Mouse (Mus musculus) v-Abl transformed pro-B cells (cell line): Measurements from ENCODE around the gene Cacna2d4.

Experiments used
- in situ Hi-C, 2 experiments: fragments of 400-800 bp; cut with MboI; formaldehyde crosslinking; loops; one replicate each; pipeline ENCODE4 v1.15.1; 2025; ENCODE audit not compliant: unreplicated experiment in 2 of 2

Gene Cacna2d4

DNA sequence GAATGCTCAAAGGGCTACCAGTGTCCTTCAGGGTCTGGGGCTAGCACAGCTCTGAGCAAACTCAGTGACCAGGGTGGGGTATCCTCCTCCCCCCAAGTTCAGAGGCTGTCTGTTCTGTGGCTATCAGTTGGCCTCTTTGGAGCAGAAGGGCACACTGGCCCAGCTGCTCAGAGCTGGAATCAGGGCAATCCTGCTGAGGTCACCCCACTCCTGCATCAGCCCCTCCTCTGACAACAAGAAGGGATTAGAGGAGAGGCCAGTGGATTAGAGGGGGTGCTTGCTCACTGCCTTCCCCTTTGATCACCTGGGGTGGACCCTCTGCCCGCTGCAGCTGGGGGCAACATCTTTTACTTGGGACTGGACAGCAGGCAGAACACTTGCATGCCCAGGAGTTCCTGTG lies at the start of gene Cacna2d4:
TSS of gene Cacna2d4 (plus strand) at position 286 of the 400 bp plus-strand sequence.
- in situ Hi-C loops, result loop anchor here (25.0 kb wide), 2 partner anchors 976 to 1026 kb away; no protein-coding TSS in a partner anchor

DNA sequence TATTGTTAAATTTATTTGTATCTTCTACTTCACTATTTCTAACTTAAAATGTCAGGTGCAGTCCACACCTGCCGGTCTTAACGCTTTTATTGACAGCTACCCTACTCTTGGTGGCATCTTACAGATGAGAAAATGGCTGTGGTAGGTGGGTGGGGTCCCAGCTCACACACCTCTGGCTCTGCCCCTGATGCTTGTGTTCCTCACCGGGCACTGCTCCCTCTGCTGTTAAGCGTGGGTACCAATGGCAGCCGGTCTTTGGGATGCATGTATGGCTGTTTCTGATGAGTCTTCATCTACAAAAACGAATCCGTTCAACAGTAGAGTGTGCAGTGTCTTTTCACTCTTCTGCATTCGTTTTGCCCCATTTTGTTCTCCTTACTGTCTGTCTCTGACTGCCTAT lies 49.7 kb upstream of the Cacna2d4 start:
- in situ Hi-C loops, result no loop called here

DNA sequence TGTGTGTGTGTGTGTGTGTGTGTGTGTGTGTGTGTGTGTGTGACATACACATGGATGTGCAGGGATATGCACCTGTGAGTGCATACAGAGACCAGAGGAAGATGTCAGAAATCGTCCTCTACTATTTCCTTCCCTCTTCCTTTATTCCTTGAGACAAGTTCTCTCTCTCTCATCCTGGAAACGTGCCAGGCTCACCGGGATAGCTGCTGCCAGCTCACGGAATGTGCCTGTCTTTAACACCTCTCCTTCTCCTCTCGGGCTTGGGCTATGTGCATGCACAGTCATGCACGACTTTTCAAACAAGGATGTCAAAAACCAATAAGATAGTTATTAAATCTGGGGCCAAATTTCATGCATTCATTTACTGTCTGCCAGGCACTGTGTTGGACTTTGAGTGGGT lies 48.7 kb upstream of the Cacna2d4 start:
- in situ Hi-C loops, result no loop called here

DNA sequence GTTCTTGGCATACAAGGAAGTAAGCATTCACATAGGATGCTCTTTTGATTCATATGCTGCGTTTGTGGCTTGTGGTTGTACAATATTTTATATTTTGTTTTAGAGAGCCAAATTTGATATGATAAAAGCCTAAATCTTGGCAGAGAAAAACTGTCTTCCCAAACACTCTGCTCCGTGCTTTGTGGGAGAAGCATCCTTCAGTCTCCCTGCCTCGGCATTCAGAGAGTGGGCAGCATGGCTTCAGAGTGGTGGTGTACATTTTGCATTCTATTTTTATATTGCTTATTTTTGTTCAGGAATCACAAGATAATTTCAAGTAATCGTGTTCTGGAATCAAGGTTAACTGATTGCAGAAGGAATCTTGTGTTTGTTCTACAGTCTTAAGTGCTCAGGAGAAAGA lies 44.8 kb upstream of the Cacna2d4 start:
- in situ Hi-C loops, result no loop called here

DNA sequence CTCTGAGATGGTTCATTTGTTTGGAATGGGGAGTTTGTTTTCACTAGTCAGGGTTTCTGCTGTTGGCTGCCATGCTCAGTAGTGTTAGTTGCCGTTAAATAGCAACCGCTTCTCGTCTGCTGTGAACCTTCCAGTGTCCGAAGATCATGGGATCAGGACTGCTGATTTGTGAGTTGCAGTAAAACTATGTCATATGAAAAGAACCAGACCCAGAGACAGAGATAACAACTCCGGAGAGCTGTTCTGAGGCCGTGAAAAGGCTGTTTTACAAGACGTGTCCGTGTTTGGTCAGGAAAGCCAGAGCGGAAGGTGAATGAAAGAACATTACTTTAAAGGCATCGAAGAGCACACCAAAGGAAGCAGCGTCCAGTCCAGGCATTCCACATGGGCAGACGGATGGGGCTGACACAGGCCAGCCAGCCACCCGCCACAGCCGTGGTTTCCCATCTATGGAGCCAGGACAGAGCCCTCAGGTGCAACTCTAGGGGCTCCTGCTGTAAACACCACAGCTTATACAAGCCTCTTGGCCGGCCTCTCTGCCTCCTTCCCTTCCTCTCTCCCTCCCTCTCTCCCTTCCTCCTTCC lies 42.7 kb upstream of the Cacna2d4 start:
- in situ Hi-C loops, result no loop called here

DNA sequence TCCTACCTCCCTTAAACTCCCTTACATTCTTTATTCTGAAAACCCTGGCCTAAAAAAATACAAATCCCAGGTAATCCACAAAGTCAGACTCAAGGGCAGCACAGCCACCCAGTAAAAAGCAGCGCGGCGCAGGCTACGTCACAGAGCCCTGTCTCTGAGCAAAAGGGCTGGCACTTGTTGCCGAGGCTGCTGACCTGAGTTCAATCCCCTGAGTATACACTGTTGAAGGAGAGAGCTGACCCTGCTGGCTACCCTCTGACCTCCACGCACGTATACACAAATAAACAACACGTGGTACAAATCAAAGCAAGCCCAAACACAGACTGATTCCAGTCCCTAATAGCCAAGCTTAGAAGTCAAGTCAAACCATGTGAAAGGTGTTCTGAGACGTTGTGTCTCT lies 42.2 kb upstream of the Cacna2d4 start:
- in situ Hi-C loops, result no loop called here

DNA sequence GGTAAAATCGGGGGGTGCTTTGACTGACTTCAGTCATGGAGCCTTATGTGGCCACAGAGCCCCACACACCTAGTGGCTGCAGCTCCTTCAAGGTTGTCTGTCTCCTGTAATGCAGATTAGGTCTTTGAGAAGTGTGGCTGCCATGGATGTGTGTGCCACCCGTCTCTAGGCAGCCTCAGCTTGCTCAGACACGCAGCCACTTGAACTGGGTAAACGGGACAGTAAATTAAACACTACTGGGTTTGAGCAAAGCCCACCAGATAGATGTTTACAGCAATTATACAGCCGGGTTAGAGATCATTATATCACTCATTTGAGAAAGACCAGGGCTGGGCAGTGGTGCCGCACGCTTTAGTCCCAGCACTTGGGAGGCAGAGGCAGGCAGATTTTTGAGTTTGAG lies 41.7 kb upstream of the Cacna2d4 start:
- in situ Hi-C loops, result no loop called here

DNA sequence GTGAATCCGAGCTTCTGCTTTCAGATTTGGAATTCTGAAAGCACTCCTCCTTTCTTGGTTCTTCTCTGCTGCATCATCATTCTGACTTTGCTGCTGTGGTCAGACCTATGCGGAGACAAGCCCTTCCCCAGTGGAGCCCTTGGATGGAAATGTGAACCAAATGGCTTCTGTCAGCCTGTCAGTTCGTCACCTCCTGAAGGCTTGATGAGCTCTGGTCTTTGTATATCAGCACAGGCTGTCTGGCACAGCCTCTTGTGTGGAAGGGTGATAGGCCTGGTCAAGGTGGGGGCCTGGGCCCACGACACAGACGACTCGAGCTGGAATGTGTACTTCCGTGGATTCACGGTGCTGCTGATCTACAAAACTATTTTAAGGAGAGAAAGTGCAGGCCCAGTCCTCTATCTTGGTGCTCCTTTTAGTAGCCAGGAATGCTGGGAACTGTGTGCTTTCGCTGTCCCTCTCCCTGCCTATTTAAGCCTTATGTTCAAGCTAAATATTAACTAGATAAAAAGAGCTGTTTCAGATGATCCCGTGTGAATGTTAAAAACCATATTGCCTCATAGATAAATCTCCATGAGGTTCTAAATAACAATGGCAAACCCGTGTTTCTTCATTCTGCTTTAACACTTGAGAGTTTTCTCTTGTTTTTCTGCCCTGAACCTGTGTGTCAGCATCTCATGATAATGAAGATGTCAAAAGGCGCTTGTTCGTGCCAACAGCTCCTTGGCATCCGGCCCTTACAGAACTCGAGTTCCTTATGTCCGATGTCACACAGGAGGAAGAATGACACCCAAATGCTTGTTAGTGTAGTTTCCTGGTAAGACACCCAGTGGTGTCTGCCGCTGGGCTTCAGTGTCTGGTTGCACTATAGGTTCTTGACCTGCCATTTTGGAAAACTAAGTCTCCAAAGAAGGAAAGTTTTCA lies 39.7 kb upstream of the Cacna2d4 start, which contains the start of gene Cacna1c:
TSS of gene Cacna1c (minus strand) at position 37 of the 924 bp plus-strand sequence.
- in situ Hi-C loops, result no loop called here

DNA sequence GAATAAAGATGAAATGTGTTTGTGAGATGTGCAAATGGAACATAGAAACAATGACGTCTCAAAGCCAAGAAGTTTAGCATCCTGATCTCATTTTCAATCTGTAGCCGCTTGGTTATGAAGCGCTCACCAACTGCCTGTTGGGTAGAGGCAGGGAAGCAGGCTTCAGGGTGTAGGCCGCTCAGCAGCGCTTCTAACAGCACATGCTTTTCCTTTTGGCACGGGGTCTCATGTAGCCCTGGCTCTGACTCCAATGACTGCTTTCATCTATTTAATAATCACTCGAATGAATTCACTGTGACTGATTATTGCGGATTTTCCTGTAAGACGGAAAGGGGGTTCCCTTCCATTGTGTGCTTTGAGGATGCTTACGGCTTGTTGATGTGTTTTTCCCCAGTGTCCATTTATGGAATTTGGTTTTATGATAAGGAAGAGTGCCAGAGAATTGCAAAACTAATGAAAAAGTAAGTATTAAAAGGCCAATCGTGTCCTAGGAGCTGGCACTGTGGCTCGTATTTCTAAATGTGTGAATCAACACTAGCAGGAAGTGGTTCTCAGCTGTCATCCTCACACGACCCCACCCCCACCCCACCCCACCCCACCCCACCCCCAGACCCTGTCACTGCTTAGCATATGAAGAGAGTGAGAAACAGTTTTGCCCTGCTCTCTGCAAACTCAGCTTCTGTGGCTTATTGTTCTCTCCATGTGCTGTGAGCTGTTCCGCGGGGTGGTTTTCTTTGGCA lies 37.6 kb upstream of the Cacna2d4 start:
- in situ Hi-C loops, result no loop called here

DNA sequence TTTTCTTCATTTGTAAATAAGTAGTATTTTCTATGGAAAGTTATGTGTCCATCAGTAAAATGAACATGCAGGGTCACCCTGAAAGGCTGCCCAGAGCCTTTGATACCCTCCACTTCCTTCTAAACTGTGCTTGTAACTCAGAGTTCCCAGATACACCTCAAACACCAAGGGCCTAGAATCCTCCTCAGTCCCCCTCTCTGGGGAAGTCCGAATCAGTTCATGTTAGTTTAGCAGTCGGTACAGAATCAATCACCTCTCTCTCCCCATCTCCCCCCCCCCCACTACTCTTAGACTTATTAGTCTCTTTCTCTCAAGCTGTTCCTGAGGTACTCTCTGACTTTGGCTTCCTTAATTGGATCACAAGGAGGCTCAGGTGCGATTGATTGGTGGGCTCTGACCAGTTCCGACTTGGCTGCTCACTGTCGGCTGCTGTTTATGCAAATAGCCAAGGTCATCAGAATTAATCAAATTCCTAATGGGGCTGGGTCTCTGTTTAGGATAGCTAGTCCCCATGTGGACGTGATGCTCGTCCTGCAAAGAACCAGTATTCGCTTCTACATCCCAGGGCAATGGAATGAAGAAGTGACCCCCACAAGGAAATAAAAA lies 36.9 kb upstream of the Cacna2d4 start:
- in situ Hi-C loops, result no loop called here

DNA sequence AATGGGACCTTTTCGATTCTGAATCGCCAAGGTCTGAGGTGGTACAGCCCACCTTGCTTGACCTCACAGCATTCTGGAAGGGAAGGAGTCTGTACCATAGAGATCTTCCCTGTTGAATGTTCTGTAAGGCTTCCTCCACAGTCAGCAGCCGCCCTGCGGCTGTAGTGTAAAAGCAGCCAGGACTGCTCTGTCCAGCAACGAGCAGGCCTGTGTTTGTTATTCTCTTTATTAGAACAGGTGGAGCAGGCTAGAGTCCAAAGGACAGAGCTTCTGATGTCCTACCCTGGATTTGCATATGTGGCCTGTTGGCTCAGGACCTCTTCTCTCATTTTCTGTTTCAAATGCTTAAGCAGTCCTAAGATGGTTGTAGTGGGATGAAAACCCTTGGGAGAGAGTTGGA lies 36.0 kb upstream of the Cacna2d4 start:
- in situ Hi-C loops, result loop anchor here in 1 of 2 experiments (25.0 kb wide), 1 partner anchor 787 kb away; no protein-coding TSS in a partner anchor

DNA sequence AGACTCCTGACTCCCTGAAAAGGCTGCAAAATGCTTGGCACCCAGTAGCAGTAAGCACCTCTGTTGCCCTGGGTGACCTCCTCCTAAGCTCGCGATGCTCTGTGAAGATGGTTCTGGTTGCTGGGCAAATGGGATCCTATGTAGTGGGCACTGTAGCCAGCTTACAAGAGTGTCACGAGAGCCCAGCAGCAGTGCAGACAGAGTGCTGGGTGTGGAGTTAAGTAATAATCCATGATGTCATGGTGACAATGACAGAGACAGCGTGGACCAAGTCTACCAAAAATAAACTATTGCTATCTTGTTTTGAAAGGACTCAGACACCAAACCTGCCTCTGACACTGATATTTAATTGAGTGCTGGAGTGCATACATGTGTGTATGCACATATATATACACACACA lies 34.8 kb upstream of the Cacna2d4 start:
- in situ Hi-C loops, result loop anchor here in 1 of 2 experiments (25.0 kb wide), 1 partner anchor 786 kb away; no protein-coding TSS in a partner anchor

DNA sequence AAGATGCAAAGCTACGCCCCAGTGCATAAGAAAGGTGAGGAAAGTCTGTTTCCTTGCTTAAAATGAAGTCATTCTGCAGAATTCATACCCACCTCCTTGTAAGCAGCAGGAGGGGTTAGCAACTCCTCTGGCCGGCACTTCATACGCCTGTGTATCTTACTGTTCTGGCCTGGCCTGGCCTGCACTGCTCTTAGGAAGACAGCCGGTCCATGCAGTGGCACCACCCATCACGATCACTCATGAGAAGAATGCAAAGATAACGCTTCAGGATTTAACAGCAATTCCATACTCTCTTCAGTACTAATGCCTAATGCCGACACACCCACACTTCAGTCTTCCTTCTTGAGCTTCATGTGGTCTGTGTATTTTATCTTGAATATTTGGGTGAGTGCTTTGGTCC lies 32.0 kb upstream of the Cacna2d4 start:
- in situ Hi-C loops, result loop anchor here in 1 of 2 experiments (25.0 kb wide), 1 partner anchor 783 kb away; no protein-coding TSS in a partner anchor

DNA sequence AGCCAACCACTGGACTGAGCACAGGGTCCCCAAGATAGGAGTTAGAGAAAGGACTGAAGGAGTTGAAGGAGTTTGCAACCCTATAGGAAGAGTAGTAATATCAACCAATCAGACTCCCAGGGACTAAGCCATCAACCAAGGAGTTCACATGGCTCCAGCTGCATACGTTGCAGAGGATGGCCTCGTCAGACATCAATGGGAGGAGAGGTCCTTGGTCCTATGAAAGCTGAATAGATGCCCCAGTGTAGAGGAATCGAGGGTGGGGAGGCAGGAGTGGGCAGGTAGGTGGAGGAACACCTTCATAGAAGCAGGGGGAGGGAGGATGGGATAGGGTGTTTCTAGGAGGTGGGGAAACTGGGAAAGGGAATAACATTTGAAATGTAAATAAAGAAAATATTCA lies 31.4 kb upstream of the Cacna2d4 start:
- in situ Hi-C loops, result loop anchor here in 1 of 2 experiments (25.0 kb wide), 1 partner anchor 782 kb away; no protein-coding TSS in a partner anchor

DNA sequence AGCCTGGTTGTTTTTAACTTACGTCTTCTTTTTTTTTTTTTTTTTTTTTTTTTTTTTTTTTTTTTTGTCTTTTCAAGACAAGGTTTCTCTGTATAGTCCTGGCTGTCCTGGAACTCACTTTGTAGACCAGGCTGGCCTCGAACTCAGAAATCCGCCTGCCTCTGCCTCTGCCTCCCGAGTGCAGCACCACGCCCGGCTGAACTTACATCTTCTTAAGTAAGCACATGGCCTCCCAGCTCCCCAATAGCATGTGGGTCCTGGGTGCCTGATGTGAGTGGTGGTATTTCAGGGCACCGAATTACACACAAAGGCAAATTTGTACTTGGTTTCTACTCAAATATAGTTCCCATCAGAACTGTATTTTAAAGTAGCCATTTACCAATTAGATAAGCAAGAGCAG lies 30.3 kb upstream of the Cacna2d4 start:
- in situ Hi-C loops, result loop anchor here in 1 of 2 experiments (25.0 kb wide), 1 partner anchor 781 kb away; no protein-coding TSS in a partner anchor

DNA sequence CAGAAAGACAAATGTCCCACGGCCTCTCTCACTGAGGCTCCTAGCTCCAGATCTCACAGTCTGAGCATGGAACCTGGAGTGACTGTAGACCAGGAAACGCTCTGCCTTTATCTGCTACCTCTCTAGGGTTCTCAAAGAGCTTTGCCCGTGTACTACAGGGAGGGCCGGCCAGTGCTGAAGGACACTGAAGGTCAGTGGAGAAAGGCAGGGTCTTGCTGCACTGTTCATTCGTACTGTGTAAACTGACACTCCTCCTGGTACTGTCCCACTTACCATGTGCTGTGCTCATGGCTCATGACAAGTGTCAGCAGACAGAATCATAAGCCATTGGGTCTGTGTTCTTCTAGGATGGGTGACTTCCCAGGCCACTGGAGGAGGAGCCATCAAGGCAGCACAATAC lies 23.0 kb upstream of the Cacna2d4 start:
- in situ Hi-C loops, result loop anchor here in 1 of 2 experiments (25.0 kb wide), 1 partner anchor 774 kb away; no protein-coding TSS in a partner anchor

DNA sequence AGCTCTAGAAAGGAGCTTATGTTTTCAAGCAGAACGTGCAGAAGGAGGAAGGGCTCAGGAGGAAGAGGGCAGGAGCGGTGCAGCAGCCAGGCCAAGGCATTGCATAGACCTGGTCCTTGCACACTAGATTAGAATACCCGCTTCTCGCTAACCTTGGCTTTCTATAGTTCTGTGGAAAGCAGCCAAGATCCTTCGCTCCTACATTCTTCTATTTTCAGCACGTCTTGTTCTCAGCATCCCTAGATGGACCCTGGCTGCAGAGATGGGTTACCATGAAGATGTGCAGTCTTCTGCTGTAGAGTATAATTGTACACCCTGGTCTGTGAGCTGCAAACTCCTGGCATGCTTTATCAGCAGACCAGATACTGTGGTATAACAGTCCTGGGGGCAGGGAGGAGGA lies 22.1 kb upstream of the Cacna2d4 start:
- in situ Hi-C loops, result loop anchor here in 1 of 2 experiments (25.0 kb wide), 1 partner anchor 773 kb away; no protein-coding TSS in a partner anchor

DNA sequence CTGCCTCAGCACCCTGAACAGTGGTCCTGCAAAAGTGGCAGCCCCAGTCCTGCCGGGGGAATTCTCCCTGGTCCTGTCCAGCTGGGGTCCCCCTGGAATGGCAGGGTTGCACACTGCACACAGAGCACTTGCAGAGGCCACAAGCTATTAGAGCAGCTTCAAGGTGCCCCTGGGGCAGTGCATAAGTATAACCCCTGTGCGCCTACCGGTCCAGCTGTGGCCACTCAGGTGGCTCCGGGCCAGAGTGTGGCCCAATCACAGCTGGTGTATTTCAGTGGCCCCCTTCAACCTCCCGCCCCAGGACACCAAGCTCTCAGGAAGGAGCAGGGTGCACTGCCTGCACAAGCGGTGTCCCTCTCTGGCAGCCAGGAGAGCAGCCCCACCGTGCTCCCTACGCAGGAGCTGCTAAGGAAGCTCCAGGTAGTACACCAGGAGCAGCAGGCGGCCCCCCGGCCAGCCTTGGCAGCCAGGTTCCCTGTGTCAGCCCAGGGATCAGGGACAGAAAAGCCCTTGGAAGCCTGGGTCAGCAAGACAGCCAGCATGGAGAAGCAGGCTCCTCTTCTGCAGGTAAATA lies 21.2 kb upstream of the Cacna2d4 start:
- in situ Hi-C loops, result loop anchor here in 1 of 2 experiments (25.0 kb wide), 1 partner anchor 772 kb away; no protein-coding TSS in a partner anchor

DNA sequence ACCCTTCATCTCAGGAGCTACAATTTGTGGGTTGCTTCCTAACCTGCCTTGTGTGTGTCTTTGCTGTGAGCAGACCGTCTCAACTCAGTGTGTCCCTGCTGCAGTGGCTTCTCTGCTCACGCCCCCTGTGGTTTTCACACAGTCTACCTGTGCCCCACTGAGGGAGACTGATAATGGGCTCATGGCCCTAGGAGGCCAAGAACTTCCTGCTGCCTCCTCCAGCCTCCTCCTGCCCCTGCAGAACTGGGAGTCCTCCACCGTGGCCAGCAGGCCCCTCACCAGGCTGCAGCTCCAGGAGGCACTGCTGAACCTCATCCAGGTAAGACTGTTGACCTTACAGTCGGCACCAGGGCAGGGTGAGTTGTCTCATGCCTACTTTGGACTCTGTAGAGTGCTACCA lies 18.7 kb upstream of the Cacna2d4 start:
- in situ Hi-C loops, result loop anchor here in 1 of 2 experiments (25.0 kb wide), 1 partner anchor 770 kb away; no protein-coding TSS in a partner anchor

DNA sequence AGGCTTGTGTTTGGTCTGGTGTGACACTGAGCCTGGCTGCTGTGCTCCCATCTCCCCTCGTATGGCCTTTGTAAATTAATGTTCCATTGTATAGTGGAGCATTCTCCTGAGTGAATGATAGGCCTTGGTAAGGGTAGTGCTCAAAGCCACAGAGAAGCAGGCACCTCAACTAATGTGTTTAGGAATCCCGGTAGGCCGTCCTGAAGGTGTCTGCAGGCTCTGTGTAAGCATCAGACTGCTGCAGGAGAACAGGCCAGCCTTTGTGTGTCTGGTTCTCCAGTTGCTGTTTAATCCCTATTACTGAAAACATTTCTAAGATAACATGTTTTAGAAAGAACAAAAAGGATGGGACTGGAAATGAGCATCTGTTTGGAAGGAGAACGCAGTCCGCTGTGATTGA lies 17.7 kb upstream of the Cacna2d4 start:
- in situ Hi-C loops, result loop anchor here in 1 of 2 experiments (25.0 kb wide), 1 partner anchor 769 kb away; no protein-coding TSS in a partner anchor
